Mouse (Mus musculus): ENCODE results near the gene Slc46a1. TPM values are rescaled to one million over a fixed set of nuclear protein-coding genes. Genes with fewer than 3 reads are reported as not detected.

Gene Slc46a1
- polyA plus RNA-seq (2015; fragmentation: Nextera tagmentation; extraction: Ambion mirVana): 7.3 and 8.7 TPM in 2 replicates

DNA sequence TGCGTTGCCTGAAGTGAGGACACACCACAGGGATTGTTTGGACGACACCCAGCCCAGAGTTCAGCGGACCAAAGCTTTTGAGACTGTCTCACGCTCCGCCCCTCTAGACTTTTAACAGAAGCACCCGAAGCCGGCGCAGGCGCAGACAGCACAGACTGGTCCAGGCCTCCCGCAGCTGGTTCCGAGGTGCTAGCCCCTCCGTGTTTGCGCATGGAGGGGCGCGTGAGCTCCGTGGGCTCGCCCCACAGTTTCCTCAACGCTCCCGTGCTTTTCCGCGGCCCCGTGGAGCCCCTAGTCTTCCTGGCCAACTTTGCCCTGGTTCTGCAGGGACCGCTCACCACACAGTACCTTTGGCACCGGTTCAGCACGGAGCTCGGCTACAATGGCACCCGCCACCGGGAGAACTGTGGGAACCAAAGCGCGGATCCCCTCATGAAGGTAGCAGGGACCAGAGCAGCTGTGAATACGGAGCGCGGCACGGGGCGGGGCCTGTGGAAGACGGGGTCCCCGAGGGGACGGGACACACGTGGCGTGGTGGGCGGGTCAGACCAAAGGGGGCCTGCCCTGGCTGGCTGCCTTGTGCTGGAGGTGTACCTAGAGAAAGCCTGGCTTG, at the start of gene Slc46a1:
Gene Slc46a1 (plus strand): TSS at position 130 of the 613 bp plus-strand sequence.
- H3K27me3 ChIP-seq (ENCODE audit: control insufficient read depth, insufficient read depth, low read depth, low read length): no peaks in the 10 kb centered on the region
- under 1% methylated on average over 41 of the region's 41 CpGs for WGBS (ENCODE audit: insufficient replicate concordance)
- peaks cover 24% of the 10 kb centered on the region for H3K4me1 ChIP-seq (ENCODE audit: control insufficient read depth, low read depth, low read length)
- H3K27ac ChIP-seq (ENCODE audit: low read length): peak within 1 kb of the TSS; percentile 85
- peak within 1 kb of the TSS; percentile 80 for H3K4me2 ChIP-seq (ENCODE audit: low read depth, low read length)
- peaks cover 4% of the 10 kb centered on the region; the same call in 1 of the 2 replicates for H3K9me3 ChIP-seq (replicated peaks; ENCODE audit: control insufficient read depth, low read length)
- ATAC-seq (ENCODE audit: low read depth): peak; percentile 94
- H3K4me3 ChIP-seq (ENCODE audit: low read depth, low read length): peak within 1 kb of the TSS; percentile 69
- H3K36me3 ChIP-seq (ENCODE audit: control insufficient read depth, insufficient read depth): no peaks in the 10 kb centered on the region
- H3K9ac ChIP-seq (ENCODE audit: low read depth, low read length): peak within 1 kb of the TSS; percentile 71

DNA sequence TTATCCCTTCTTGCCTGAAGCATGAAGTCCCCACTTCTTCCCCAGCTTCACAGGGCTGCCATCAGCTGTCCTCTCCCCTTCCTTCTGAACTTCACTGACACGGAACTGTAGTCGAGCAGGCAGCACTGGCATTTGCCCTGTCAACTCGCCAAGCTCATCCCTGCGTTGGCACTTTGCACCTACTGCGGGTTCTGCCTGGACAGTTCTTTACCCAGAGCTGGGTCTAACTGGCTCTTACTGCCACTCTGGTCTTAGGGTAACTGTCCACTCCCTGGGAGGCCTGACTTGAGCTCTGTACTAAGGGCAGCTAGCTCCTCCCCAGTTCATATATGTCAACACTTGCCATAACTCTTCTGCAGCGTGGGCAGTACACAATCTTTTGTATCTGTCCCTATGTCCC, 48.6 kb upstream of the Slc46a1 start:
- no peak overlapping the region for H3K27ac ChIP-seq (ENCODE audit: low read length)
- H3K9ac ChIP-seq (ENCODE audit: low read depth, low read length): no peak overlapping the region
- H3K27me3 ChIP-seq (ENCODE audit: control insufficient read depth, insufficient read depth, low read depth, low read length): peaks cover 2% of the 10 kb centered on the region; the same call in 1 of the 2 replicates
- ATAC-seq (ENCODE audit: low read depth): no peak
- no peak overlapping the region for H3K4me3 ChIP-seq (ENCODE audit: low read depth, low read length)
- no peaks in the 10 kb centered on the region for H3K9me3 ChIP-seq (replicated peaks; ENCODE audit: control insufficient read depth, low read length)
- no peaks in the 10 kb centered on the region for H3K4me1 ChIP-seq (ENCODE audit: control insufficient read depth, low read depth, low read length)
- no peaks in the 10 kb centered on the region for H3K36me3 ChIP-seq (ENCODE audit: control insufficient read depth, insufficient read depth)
- WGBS (ENCODE audit: insufficient replicate concordance): 67% methylated on average over 6 of the region's 6 CpGs
- H3K4me2 ChIP-seq (ENCODE audit: low read depth, low read length): no peak overlapping the region

DNA sequence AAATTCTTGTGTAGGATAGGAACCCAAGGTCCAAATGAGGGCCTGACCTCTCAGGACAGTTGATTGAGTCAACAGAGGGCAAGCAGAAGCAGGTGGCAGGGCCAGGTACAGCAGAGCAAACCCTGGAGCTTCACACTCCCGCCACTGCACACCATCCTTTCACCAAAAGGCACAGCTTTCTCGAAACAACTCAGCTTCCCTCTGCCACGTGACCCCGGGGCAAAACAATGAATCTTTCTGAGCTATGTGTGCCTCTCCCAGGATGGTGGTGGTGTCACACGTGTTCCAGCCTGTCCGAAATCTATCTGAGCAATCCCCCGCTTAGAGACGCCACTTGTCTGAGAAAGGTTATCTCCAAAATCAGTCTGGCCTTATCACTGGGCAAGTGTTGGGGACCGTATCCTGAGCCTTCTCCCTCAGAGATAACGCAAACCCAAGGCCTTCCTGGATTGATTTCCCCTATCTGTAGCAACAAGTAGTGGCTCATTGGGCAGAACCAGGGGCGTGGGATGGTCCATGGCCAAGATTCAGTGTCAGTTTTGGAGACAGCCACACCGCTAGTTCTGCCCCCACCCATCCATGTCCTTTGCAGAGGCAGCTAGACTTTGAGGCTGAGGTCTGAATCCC, 45.1 kb upstream of the Slc46a1 start:
- Histone ChIP-seq H3K4me1 (ENCODE audit: control insufficient read depth, low read depth, low read length) (no peaks in the 10 kb centered on the region), H3K4me2 (ENCODE audit: low read depth, low read length) (no peak overlapping the region), H3K27me3 (ENCODE audit: control insufficient read depth, insufficient read depth, low read depth, low read length) (peaks cover 2% of the 10 kb centered on the region; the same call in 1 of the 2 replicates), H3K9ac (ENCODE audit: low read depth, low read length) (no peak overlapping the region), H3K4me3 (ENCODE audit: low read depth, low read length) (no peak overlapping the region), H3K9me3 (replicated peaks; ENCODE audit: control insufficient read depth, low read length) (no peaks in the 10 kb centered on the region), H3K27ac (ENCODE audit: low read length) (no peak overlapping the region), H3K36me3 (ENCODE audit: control insufficient read depth, insufficient read depth) (no peaks in the 10 kb centered on the region)
- ATAC-seq (ENCODE audit: low read depth): no peak
- 6% methylated on average over 12 of the region's 12 CpGs for WGBS (ENCODE audit: insufficient replicate concordance)

DNA sequence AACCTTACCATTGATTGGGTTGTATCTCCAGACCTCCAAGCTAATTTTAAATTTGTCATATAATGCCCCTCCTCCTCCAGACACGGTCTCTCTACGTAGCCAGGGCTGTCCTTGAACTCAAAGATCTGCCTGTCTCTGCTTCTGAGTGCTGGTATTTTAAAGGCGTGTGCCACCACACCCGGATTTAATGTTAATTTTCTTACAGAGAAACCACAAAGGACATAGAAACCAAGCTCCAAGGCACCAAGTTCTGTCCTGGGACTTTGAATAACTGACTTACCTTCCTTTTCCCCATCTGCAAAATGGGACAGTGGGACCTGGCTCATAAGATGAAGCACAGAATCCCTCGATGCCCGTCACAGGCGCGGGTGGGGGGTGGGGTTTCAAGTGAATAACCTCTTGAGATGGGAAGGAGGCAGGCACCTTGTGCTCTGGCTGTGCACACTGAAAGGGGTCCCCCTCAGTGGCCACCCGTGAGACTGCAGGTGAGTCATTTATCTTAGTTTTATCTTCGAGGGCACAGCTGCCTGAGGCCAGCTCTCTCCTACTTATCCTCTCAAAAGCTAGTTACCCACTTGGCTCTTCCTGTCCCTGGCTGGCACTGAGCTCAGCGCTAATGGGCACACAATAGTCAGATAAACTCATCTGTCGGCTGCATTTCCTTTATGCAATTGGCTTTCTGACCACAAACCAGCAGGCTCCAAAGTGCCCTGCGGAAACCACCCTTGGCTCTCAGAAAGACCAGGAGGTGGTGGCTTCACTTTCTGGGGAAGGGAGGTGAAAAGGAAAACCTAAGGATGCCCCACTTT, 44.1 kb upstream of the Slc46a1 start:
- ATAC-seq (ENCODE audit: low read depth): no peak
- H3K36me3 ChIP-seq (ENCODE audit: control insufficient read depth, insufficient read depth): no peaks in the 10 kb centered on the region
- H3K27me3 ChIP-seq (ENCODE audit: control insufficient read depth, insufficient read depth, low read depth, low read length): peaks cover 2% of the 10 kb centered on the region; the same call in 1 of the 2 replicates
- no peak overlapping the region for H3K9ac ChIP-seq (ENCODE audit: low read depth, low read length)
- H3K4me1 ChIP-seq (ENCODE audit: control insufficient read depth, low read depth, low read length): no peaks in the 10 kb centered on the region
- H3K4me2 ChIP-seq (ENCODE audit: low read depth, low read length): no peak overlapping the region
- 28% methylated on average over 13 of the region's 13 CpGs for WGBS (ENCODE audit: insufficient replicate concordance)
- H3K9me3 ChIP-seq (replicated peaks; ENCODE audit: control insufficient read depth, low read length): no peaks in the 10 kb centered on the region
- H3K4me3 ChIP-seq (ENCODE audit: low read depth, low read length): no peak overlapping the region
- H3K27ac ChIP-seq (ENCODE audit: low read length): no peak overlapping the region

DNA sequence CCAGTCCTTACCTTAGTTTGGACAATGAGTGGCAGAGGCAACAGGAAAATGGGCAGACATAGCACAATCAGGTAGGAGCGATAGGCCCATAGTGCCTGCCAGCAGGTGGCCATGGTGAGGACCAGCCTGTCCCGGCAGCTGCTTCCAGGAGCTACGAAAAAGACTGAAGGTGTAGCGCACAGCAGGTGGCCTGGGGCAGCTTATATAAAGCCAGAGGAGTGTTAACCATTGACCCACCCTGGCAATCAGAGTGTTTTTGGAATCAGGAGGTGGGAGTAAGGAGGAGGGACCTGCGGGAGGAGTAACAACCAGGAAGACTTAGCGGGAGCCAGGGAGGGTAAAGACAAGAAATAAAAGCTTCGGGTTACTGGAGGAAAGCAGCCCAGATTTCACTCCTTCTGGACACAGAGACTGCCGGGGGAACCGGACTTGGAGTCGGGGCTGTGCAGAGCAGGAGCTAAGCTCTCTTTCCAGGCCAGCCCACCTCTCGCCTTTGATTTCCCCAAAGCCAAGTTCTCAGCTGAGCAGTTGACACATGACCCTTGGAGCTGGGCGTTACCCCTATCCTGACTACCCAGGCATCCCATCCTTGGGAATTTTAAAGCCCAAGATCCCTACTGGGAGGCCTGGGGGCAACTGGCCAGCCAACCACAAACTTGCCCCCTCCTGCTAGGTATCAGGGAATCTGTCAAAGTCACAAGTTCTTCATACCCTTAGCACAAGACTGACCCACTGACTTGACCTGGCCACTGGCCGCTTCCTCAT, 43.3 kb upstream of the Slc46a1 start, which contains the start of gene Slc13a2:
Gene Slc13a2 (minus strand): TSS at position 163 of the 765 bp plus-strand sequence.
- no peaks in the 10 kb centered on the region for H3K9me3 ChIP-seq (replicated peaks; ENCODE audit: control insufficient read depth, low read length)
- H3K4me2 ChIP-seq (ENCODE audit: low read depth, low read length): no peak within 1 kb of the TSS
- H3K4me1 ChIP-seq (ENCODE audit: control insufficient read depth, low read depth, low read length): no peaks in the 10 kb centered on the region
- no peak within 1 kb of the TSS for H3K27ac ChIP-seq (ENCODE audit: low read length)
- H3K36me3 ChIP-seq (ENCODE audit: control insufficient read depth, insufficient read depth): no peaks in the 10 kb centered on the region
- H3K9ac ChIP-seq (ENCODE audit: low read depth, low read length): no peak within 1 kb of the TSS
- peaks cover 2% of the 10 kb centered on the region; the same call in 1 of the 2 replicates for H3K27me3 ChIP-seq (ENCODE audit: control insufficient read depth, insufficient read depth, low read depth, low read length)
- H3K4me3 ChIP-seq (ENCODE audit: low read depth, low read length): no peak within 1 kb of the TSS
- 29% methylated on average over 13 of the region's 13 CpGs for WGBS (ENCODE audit: insufficient replicate concordance)
- no peak for ATAC-seq (ENCODE audit: low read depth)

DNA sequence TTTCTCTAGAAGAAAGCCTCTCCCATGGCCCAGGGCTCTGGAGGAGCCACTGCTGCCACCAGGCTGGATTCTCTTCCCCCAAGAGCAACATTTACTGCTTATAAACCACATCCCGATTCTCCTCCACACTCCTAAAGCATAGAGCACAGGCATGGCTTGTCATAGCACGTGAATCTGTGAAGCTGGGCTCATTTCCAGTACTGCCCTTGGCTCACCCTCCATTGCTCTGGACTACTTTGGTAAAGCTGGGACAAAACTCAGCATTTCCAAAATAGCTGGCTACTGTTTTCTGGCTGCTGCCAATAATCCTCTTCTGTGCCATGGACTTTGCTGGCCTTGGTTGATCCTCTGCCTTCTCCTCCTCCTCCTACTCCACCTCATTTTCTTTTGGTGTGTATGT, 41.1 kb upstream of the Slc46a1 start:
- Histone ChIP-seq H3K9ac (ENCODE audit: low read depth, low read length) (no peak overlapping the region), H3K4me1 (ENCODE audit: control insufficient read depth, low read depth, low read length) (no peaks in the 10 kb centered on the region; the same call in 1 of the 2 replicates), H3K4me2 (ENCODE audit: low read depth, low read length) (no peak overlapping the region), H3K27me3 (ENCODE audit: control insufficient read depth, insufficient read depth, low read depth, low read length) (peaks cover 2% of the 10 kb centered on the region; the same call in 1 of the 2 replicates), H3K4me3 (ENCODE audit: low read depth, low read length) (no peak overlapping the region), H3K27ac (ENCODE audit: low read length) (no peak overlapping the region), H3K9me3 (replicated peaks; ENCODE audit: control insufficient read depth, low read length) (no peaks in the 10 kb centered on the region), H3K36me3 (ENCODE audit: control insufficient read depth, insufficient read depth) (no peaks in the 10 kb centered on the region)
- 49% methylated on average over 2 of the region's 2 CpGs for WGBS (ENCODE audit: insufficient replicate concordance)
- ATAC-seq (ENCODE audit: low read depth): no peak

DNA sequence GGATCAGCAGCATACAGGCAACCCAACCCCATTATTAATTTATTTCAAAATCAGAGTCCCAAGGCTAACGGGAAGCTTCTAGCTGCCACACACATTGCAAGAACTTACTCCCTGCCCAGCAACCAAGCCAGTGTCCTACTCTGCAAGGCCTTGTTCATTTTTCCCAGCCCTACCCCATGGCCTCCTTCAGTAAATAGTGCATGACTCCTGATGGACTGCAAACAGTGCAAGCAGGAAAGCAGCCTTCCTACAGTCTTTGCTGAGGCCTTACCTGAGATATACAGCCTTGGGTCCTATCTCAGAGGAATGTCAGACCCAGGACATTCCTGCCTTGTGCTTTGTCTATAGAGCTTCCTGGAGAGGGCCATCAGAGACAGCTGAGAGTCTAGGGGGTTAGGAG, 39.9 kb upstream of the Slc46a1 start:
- Histone ChIP-seq H3K27me3 (ENCODE audit: control insufficient read depth, insufficient read depth, low read depth, low read length) (peaks cover 2% of the 10 kb centered on the region; the same call in 1 of the 2 replicates), H3K9me3 (replicated peaks; ENCODE audit: control insufficient read depth, low read length) (no peaks in the 10 kb centered on the region), H3K27ac (ENCODE audit: low read length) (no peak overlapping the region), H3K36me3 (ENCODE audit: control insufficient read depth, insufficient read depth) (no peaks in the 10 kb centered on the region), H3K4me3 (ENCODE audit: low read depth, low read length) (no peak overlapping the region), H3K4me1 (ENCODE audit: control insufficient read depth, low read depth, low read length) (no peaks in the 10 kb centered on the region; the same call in 1 of the 2 replicates), H3K9ac (ENCODE audit: low read depth, low read length) (no peak overlapping the region), H3K4me2 (ENCODE audit: low read depth, low read length) (no peak overlapping the region)
- 73% methylated on average over 1 of the region's 1 CpGs for WGBS (ENCODE audit: insufficient replicate concordance)
- no peak for ATAC-seq (ENCODE audit: low read depth)

DNA sequence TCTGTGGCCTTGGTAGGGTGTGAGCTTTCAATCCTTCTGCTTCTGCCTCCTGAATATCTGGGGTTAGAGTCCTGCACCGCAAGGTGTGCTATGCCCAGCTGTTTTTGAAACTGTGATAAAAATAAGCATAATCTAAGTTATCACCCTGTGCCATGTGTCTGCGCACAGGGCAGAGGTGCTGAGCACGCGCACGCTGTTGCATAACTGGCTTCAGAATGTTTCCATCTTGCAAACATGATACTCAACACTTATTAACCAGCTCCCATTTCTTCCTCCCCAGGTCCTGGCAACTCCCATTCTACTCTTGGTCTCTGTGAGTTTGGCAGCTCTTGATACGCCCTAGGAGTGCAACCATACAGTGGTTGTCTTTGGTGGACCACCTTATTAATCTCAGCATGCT, 37.8 kb upstream of the Slc46a1 start:
- no peaks in the 10 kb centered on the region for H3K36me3 ChIP-seq (ENCODE audit: control insufficient read depth, insufficient read depth)
- no peak overlapping the region for H3K27ac ChIP-seq (ENCODE audit: low read length)
- no peak; the same call in 1 of the 2 replicates for ATAC-seq (ENCODE audit: low read depth)

More for the DNA sequence above, 37.8 kb upstream of the Slc46a1 start:
- H3K27me3 ChIP-seq (ENCODE audit: control insufficient read depth, insufficient read depth, low read depth, low read length): no peaks in the 10 kb centered on the region
- 60% methylated on average over 6 of the region's 6 CpGs for WGBS (ENCODE audit: insufficient replicate concordance)
- H3K4me3 ChIP-seq (ENCODE audit: low read depth, low read length): no peak overlapping the region
- H3K4me2 ChIP-seq (ENCODE audit: low read depth, low read length): no peak overlapping the region
- H3K9me3 ChIP-seq (replicated peaks; ENCODE audit: control insufficient read depth, low read length): no peaks in the 10 kb centered on the region
- no peaks in the 10 kb centered on the region; the same call in 1 of the 2 replicates for H3K4me1 ChIP-seq (ENCODE audit: control insufficient read depth, low read depth, low read length)
- H3K9ac ChIP-seq (ENCODE audit: low read depth, low read length): no peak overlapping the region

Data from liver, embryonic 16.5 days (tissue).